Mouse (Mus musculus) ES-E14 (cell line): ENCODE measurements around the gene Paqr7.

Source experiments
- HCFC1 ChIP-seq: IDR thresholded peaks from 2 replicates; pipeline ENCODE4 v1.6.1; 2012; ENCODE audit warnings: low read length, inconsistent platforms, borderline replicate concordance; ENCODE audit not compliant: insufficient read depth
- ZC3H11A ChIP-seq: IDR thresholded peaks from 2 replicates; pipeline ENCODE4 v1.6.1; 2012; ENCODE audit warnings: low read depth, mild to moderate bottlenecking, inconsistent platforms, low read length, borderline replicate concordance

- no peak for TF ChIP-seq HCFC1
- no peak for TF ChIP-seq ZC3H11A
These were observed 20.5 kb downstream of the Paqr7 start for GRCm38 (mm10) chr4:134516981-134517380.
